Mouse (Mus musculus): ENCODE results near the gene S1pr5.

- TF ChIP-seq EP300 (optimal IDR thresholded peaks at IDR 0.05) (no peak), CTCF (IDR thresholded peaks at IDR 0.05; ENCODE audit: low read depth) (no peak)
These were observed 4.3 kb downstream of the S1pr5 start for GRCm38 (mm10) chr9:21243826-21244427.

All from stomach, postnatal 0 days (tissue).